ENCODE assay signal across 16 mouse cellular contexts in the genomic region with DNA sequence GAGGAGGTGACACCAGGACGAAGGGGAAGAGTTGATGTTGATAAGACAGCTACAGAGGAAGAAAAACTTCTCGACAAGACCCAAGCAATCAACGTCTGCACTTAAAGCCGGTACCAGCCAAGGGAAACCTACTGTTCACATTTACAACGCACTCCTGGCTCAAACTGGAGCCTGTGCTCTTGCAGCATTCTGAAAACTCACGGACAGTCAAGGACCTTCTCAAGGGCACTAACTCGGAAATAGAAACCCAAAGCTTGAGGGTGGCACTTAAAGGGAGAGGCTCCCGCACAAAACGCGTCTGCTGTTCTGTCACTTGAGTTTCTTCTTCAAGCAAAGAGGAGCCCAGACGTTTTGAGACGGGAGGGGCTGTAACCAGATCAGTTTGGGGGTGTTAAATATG.
A peak's percentile ranks its signal among the peaks of the same experiment; 100 is the strongest.
DNase-seq lines count a peak whose midpoint lies in the region; ATAC-seq lines count a peak whose summit lies in the region.
"Had no signal": no experiment of that assay in that cellular context is flagged by ENCODE, and none has a peak within 500 bp of the region (broad histone marks: within the 10 kb centered on the region; RNA-seq: fewer than 3 reads in every experiment).

No protein-coding gene starts in this region.

- intact Hi-C loops in heart, postnatal 25 days (cut with DNase I): no loop called here
- intact Hi-C loops in heart, postnatal 10 days (cut with DNase I): no loop called here
- intact Hi-C loops in left cerebral cortex, postnatal 25 days (cut with DNase I): no loop called here

- peak; percentile 29 to 47 for DNase-seq in heart, adult 18-20 months
- DNase-seq in heart, postnatal 25 days (ENCODE audit: low spot score): no peak
- DNase-seq in adrenal gland, adult (ENCODE audit: inconsistent age in 2 of 2, low spot score in 1 of 2): peak; percentile 41 to 84
- DNase-seq in heart, adult 9 months (ENCODE audit: low spot score in 2 of 2): peak; percentile 12 to 23
- DNase-seq in heart, postnatal 10 days: peak; percentile 35 to 40
- no peak for DNase-seq in Muller cell, postnatal 12 days (ENCODE audit: inconsistent ontology term)
- no peak for DNase-seq in left cerebral cortex, postnatal 25 days (ENCODE audit: low spot score in 2 of 2)
- DNase-seq: cerebellum, adult 9-11 months; kidney, adult 11 months; layer of hippocampus, postnatal 36 days; right cerebral cortex, postnatal 4 days; thymus, adult 18-20 months had no signal

- no peak for ATAC-seq in cerebellum, adult (ENCODE audit: insufficient number of reproducible peaks, low FRiP score, low TSS enrichment)
- ATAC-seq: forebrain, embryonic 14.5 days; liver, embryonic 12.5 days; midbrain, embryonic 15.5 days had no signal

Comparison
In these comparisons a context has a peak if more than half of its experiments do, and no peak if none do; other contexts are left out.
1. DNase-seq: peak in heart, adult 18-20 months (2 of 2), adrenal gland, adult (2 of 2), heart, adult 9 months (2 of 2) and heart, postnatal 10 days (2 of 2); none in heart, postnatal 25 days (single experiment), Muller cell, postnatal 12 days (single experiment) and left cerebral cortex, postnatal 25 days (0 of 2).